Mouse (Mus musculus) CH12.LX (cell line): ENCODE measurements around the gene Bcorl1. TPM values are rescaled to one million over a fixed set of nuclear protein-coding genes. Genes with fewer than 3 reads are reported as not detected.

Experiments used
- DNase-seq: peaks from one replicate; pipeline ENCODE4 v3.0.0-alpha.2; 2013; ENCODE audit errors: extremely low read depth
- H3K27ac ChIP-seq: 2 replicates; pipeline ENCODE4 v1.5.1; 2012; ENCODE audit warnings: low read depth, mild to moderate bottlenecking, control low read depth, moderate library complexity; ENCODE audit not compliant: insufficient read depth
- H3K27me3 ChIP-seq: replicated peaks from 2 replicates; pipeline ENCODE3; 2012; ENCODE audit warnings: inconsistent platforms
- H3K36me3 ChIP-seq, 2 experiments: replicated peaks in 1 of 2; 2 replicates each; pipeline versions ENCODE3 to v1.6.1; 2012; ENCODE audit warnings: inconsistent platforms in 1 of 2, low read length in 1 of 2, mild to moderate bottlenecking in 1 of 2, mixed read lengths in 1 of 2, moderate library complexity in 1 of 2; ENCODE audit not compliant: control insufficient read depth in 1 of 2, insufficient read depth in 1 of 2
- H3K4me1 ChIP-seq, 2 experiments: 2 replicates each; pipeline ENCODE4 v1.6.1; 2012; ENCODE audit warnings: inconsistent platforms in 1 of 2, moderate library complexity in 1 of 2; ENCODE audit not compliant: insufficient read depth in 2 of 2, control insufficient read depth in 1 of 2
- H3K4me2 ChIP-seq: 2 replicates; pipeline ENCODE4 v1.6.1; 2012; ENCODE audit warnings: low read depth, mild to moderate bottlenecking, control low read depth; ENCODE audit not compliant: poor library complexity, insufficient read depth, severe bottlenecking
- H3K4me3 ChIP-seq, 3 experiments: fragments of 150-350 bp in 1 of 3; sonication (generic) in 1 of 3; replicated peaks in 1 of 3; 2 replicates each; pipeline versions ENCODE3 to v1.5.1; 2011 to 2012; ENCODE audit warnings: low read depth in 2 of 3, low read length in 2 of 3, mild to moderate bottlenecking in 2 of 3, moderate library complexity in 2 of 3, control low read depth in 1 of 3, improper control_type of control experiment in 1 of 3, inconsistent platforms in 1 of 3, mixed read lengths in 1 of 3; ENCODE audit not compliant: poor library complexity in 1 of 3
- H3K79me2 ChIP-seq: replicated peaks from 2 replicates; pipeline ENCODE4 v1.6.1; 2012; ENCODE audit warnings: mild to moderate bottlenecking, moderate library complexity; ENCODE audit not compliant: control insufficient read depth, poor library complexity, insufficient read depth, severe bottlenecking; ENCODE audit errors: extremely low read depth
- H3K9ac ChIP-seq: 2 replicates; pipeline ENCODE4 v1.6.1; 2012; ENCODE audit warnings: low read depth, mild to moderate bottlenecking, control low read depth, moderate library complexity; ENCODE audit not compliant: insufficient read depth
- H3K9me3 ChIP-seq: replicated peaks from 2 replicates; pipeline ENCODE3; 2012; ENCODE audit warnings: low read length, inconsistent platforms, mixed read lengths
- BHLHE40 ChIP-seq: IDR thresholded peaks from 2 replicates; pipeline ENCODE4 v1.6.1; 2011; ENCODE audit warnings: mild to moderate bottlenecking, low read depth, low read length, improper control_type of control experiment
- CHD1 ChIP-seq: IDR thresholded peaks from 2 replicates; pipeline ENCODE4 v1.6.1; 2012; ENCODE audit warnings: low read depth, low read length, improper control_type of control experiment, inconsistent platforms
- CTCF ChIP-seq, 2 experiments: IDR thresholded peaks in 1 of 2; conservative IDR thresholded peaks in 1 of 2; 2 replicates each; pipeline ENCODE4 v1.5.1; 2011 to 2012; ENCODE audit warnings: low read depth in 2 of 2, low read length in 2 of 2, improper control_type of control experiment in 1 of 2, inconsistent platforms in 1 of 2, mild to moderate bottlenecking in 1 of 2, moderate library complexity in 1 of 2
- EP300 ChIP-seq: IDR thresholded peaks from 2 replicates; pipeline ENCODE4 v1.6.1; 2011; ENCODE audit warnings: low read length, improper control_type of control experiment
- ETS1 ChIP-seq: conservative IDR thresholded peaks from 2 replicates; pipeline ENCODE4 v1.6.1; 2012; ENCODE audit warnings: low read depth, mild to moderate bottlenecking, inconsistent platforms, low read length, improper control_type of control experiment, moderate library complexity
- GABPA ChIP-seq: IDR thresholded peaks from 2 replicates; pipeline ENCODE4 v1.6.1; 2012; ENCODE audit warnings: low read depth, low read length, improper control_type of control experiment, inconsistent platforms; ENCODE audit not compliant: insufficient replicate concordance
- JUND ChIP-seq: conservative IDR thresholded peaks from 2 replicates; pipeline ENCODE4 v1.6.1; 2011; ENCODE audit warnings: low read depth, low read length, improper control_type of control experiment
- KAT2A ChIP-seq: IDR thresholded peaks from 2 replicates; pipeline ENCODE4 v1.6.1; 2012; ENCODE audit warnings: low read length, improper control_type of control experiment, inconsistent platforms; ENCODE audit not compliant: insufficient replicate concordance
- MAFK ChIP-seq: IDR thresholded peaks from 2 replicates; pipeline ENCODE4 v1.6.1; 2011; ENCODE audit warnings: low read length, improper control_type of control experiment; ENCODE audit not compliant: insufficient replicate concordance
- MEF2A ChIP-seq: IDR thresholded peaks from 2 replicates; pipeline ENCODE4 v1.6.1; 2014; ENCODE audit warnings: low read depth, mild to moderate bottlenecking, inconsistent platforms, low read length, improper control_type of control experiment, borderline replicate concordance
- MXI1 ChIP-seq: IDR thresholded peaks from 2 replicates; pipeline ENCODE4 v1.6.1; 2011; ENCODE audit warnings: mild to moderate bottlenecking, low read depth, low read length, improper control_type of control experiment
- MYC ChIP-seq: IDR thresholded peaks from 2 replicates; pipeline ENCODE4 v1.6.1; 2011; ENCODE audit warnings: low read depth, mild to moderate bottlenecking, improper control_type of control experiment, low read length
- NRF1 ChIP-seq: IDR thresholded peaks from 2 replicates; pipeline ENCODE4 v1.6.1; 2014; ENCODE audit warnings: low read depth, mild to moderate bottlenecking, inconsistent platforms, low read length, improper control_type of control experiment, moderate library complexity
- SMC3 ChIP-seq: IDR thresholded peaks from 2 replicates; pipeline ENCODE4 v1.6.1; 2011; ENCODE audit warnings: low read depth, low read length, improper control_type of control experiment
- UBTF ChIP-seq: IDR thresholded peaks from 2 replicates; pipeline ENCODE4 v1.6.1; 2012; ENCODE audit warnings: low read depth, mild to moderate bottlenecking, inconsistent platforms, low read length, improper control_type of control experiment, moderate library complexity
- ZKSCAN1 ChIP-seq: IDR thresholded peaks from 2 replicates; pipeline ENCODE4 v1.6.1; 2012; ENCODE audit warnings: low read depth, inconsistent platforms, low read length, improper control_type of control experiment, borderline replicate concordance
- dilution Hi-C: fragments of 300-500 bp; cut with MboI; formaldehyde crosslinking; loops from 2 replicates; pipeline ENCODE4 v1.14.3; 2020; ENCODE audit warnings: low sequenced_read_pairs; ENCODE audit not compliant: extremely low pct_unique_long_range_greater_than_20kb, extremely low pct_ligation_motif_present
- in situ Hi-C: fragments of 300-500 bp; cut with MboI; formaldehyde crosslinking; loops from 3 replicates; pipeline ENCODE4 v1.14.3; 2019; ENCODE audit warnings: low sequenced_read_pairs, low pct_ligation_motif_present, low pct_unique_long_range_greater_than_20kb, mixed read lengths
- polyA plus RNA-seq: library from polyadenylated mRNA; unstranded; fragments of >175 nt; gene quantifications from 2 replicates; pipeline ENCODE4 v1.2.1, GENCODE M21; 2012; ENCODE audit warnings: low read depth; ENCODE audit not compliant: insufficient read length
- total RNA-seq, 2 experiments: library from RNA; depleted of rRNA; stranded (reverse); fragments of 300-350 nt in 1 of 2; fragments of >200 nt in 1 of 2; gene quantifications; 2 replicates each; pipeline ENCODE4 v1.2.3; 2012 to 2014

Bcorl1 gene
- total and polyA plus RNA-seq, 3 experiments = 0.30 to 2.2 (median 1.9) TPM

DNA sequence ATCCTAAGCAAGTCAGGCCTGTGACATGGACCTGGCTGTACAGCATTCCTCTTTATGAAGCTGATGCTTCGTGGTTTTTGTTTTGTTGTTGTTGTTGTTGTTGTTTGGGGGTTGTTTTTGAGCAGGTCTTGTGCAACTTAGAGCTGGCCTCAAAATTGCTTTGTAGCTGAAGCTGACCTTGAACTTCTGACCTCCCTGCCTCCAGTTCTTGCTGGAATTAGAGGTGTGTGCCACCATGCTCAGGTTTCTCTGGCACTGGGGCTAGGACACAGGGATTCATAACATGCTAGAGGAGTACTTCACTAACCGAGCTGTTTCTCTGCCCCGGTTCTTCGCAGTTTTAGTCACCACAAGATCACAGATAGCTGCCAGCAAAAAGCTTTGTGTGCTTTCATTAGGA lies 35.8 kb upstream of the Bcorl1 start:
- Histone ChIP-seq H3K27me3 (no peaks in the 10 kb centered on the region), H3K9me3 (no peaks in the 10 kb centered on the region), H3K79me2 (no peaks in the 10 kb centered on the region), H3K36me3 (no peaks in the 10 kb centered on the region), H3K27ac (no peak overlapping the region), H3K4me3 (no peak overlapping the region), H3K4me1 (no peaks in the 10 kb centered on the region), H3K9ac (no peak overlapping the region), H3K4me2 (no peak overlapping the region)
- TF ChIP-seq EP300 = no peak
- TF ChIP-seq GABPA = no peak
- no peak for TF ChIP-seq MAFK
- no peak for TF ChIP-seq MEF2A
- TF ChIP-seq NRF1 = no peak
- no peak for TF ChIP-seq CHD1
- no peak for TF ChIP-seq CTCF (conservative IDR thresholded peaks at IDR 0.05 in 1 of 2, IDR thresholded peaks at IDR 0.05 in 1 of 2; ENCODE audit: low read depth in 2 of 2, low read length in 2 of 2)
- no peak for TF ChIP-seq ZKSCAN1
- TF ChIP-seq BHLHE40 = no peak
- TF ChIP-seq JUND = no peak
- no peak for TF ChIP-seq KAT2A
- TF ChIP-seq MYC = no peak
- no peak for TF ChIP-seq ETS1
- in situ Hi-C loops (no loop called here), dilution Hi-C loops (no loop called here)
- no peak for DNase-seq

DNA sequence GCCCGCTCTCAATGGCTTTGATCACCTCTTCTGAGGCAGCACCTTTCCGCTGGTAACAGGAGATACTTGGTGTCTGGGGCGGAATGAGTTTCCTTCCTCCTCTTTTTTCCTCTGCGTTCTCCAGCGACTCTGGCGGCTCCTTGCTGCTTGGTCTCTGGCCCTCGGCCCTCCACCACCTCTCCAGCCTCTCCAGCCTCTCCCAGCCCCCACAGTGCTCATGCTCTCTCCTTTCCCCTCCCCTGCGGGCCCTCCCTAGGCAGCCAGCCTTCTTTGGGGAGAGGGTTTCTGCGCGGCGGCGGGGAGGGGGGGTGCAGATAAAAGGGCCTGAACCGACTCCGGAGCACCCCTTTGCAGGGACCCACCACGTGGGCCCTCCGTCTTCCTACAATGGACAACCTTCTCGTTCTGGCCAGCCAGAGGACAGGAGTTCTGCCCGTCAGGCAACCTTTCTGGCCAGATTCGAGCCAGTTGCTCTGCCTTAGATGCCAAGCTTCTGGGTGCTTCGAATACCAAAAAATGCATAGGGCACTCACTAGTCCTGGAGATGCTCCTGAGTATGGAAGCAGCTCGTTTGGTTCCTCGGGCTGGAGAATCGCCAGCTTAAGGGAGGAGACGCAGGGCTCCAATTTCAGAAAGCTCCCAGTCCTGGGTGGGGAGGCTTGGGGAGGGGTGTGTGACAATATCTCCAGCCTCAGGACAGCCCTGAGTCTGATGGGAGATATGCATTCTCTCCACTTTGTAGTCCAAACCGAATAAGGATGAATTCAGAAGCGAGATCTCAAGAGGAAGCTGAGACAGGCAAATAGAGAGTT lies 30.2 kb upstream of the Bcorl1 start:
- H3K27ac ChIP-seq = no peak overlapping the region
- H3K4me3 ChIP-seq = no peak overlapping the region
- H3K9ac ChIP-seq = no peak overlapping the region
- in situ Hi-C loops (no loop called here), dilution Hi-C loops (no loop called here)
- H3K4me2 ChIP-seq = no peak overlapping the region
- H3K27me3 ChIP-seq = no peaks in the 10 kb centered on the region
- H3K36me3 ChIP-seq = no peaks in the 10 kb centered on the region
- H3K79me2 ChIP-seq = no peaks in the 10 kb centered on the region
- peaks cover 0 to 4% of the 10 kb centered on the region in 2 experiments; a peak in 1 of 4 replicates for H3K4me1 ChIP-seq
- TF ChIP-seq SMC3 (no peak), MXI1 (no peak), UBTF (no peak)
- no peak for DNase-seq
- H3K9me3 ChIP-seq = no peaks in the 10 kb centered on the region
